Mouse (Mus musculus): ENCODE results near the gene Cryba4. TPM values are rescaled to one million over a fixed set of nuclear protein-coding genes. Genes with fewer than 3 reads are reported as not detected.

Cryba4 gene
- total and polyA plus RNA-seq, 3 experiments: not detected

GRCm38 (mm10) chr5:112254282-112254806 lies 2.0 kb upstream of the Cryba4 start:
- no peak overlapping the region for H3K9ac ChIP-seq (ENCODE audit: insufficient read depth, low read depth)
- no peak overlapping the region for H3K27ac ChIP-seq (ENCODE audit: insufficient read depth, low read depth)

GRCm38 (mm10) chr5:112253169-112253568 lies 851 bp upstream of the Cryba4 start:
- no peak overlapping the region for H3K4me3 ChIP-seq (replicated peaks in 1 of 3; ENCODE audit: low read depth in 2 of 3, low read length in 2 of 3, poor library complexity in 1 of 3)
- in situ Hi-C loops (cut with MboI; ENCODE audit: low pct_ligation_motif_present, low pct_unique_long_range_greater_than_20kb, low sequenced_read_pairs): no loop called here
- H3K9ac ChIP-seq (ENCODE audit: insufficient read depth, low read depth): no peak overlapping the region

More at GRCm38 (mm10) chr5:112254282-112254806, 2.0 kb upstream of the Cryba4 start:
- dilution Hi-C loops (cut with MboI; ENCODE audit: extremely low pct_ligation_motif_present, extremely low pct_unique_long_range_greater_than_20kb, low sequenced_read_pairs) (no loop called here), in situ Hi-C loops (cut with MboI; ENCODE audit: low pct_ligation_motif_present, low pct_unique_long_range_greater_than_20kb, low sequenced_read_pairs) (no loop called here)
- Histone ChIP-seq H3K4me3 (replicated peaks in 1 of 3; ENCODE audit: low read depth in 2 of 3, low read length in 2 of 3, poor library complexity in 1 of 3) (no peak overlapping the region), H3K9me3 (replicated peaks; ENCODE audit: low read length) (no peaks in the 10 kb centered on the region), H3K79me2 (replicated peaks; ENCODE audit: control insufficient read depth, extremely low read depth, insufficient read depth, poor library complexity, severe bottlenecking) (no peaks in the 10 kb centered on the region), H3K36me3 (replicated peaks in 1 of 2; ENCODE audit: control insufficient read depth in 1 of 2, insufficient read depth in 1 of 2, low read length in 1 of 2) (no peaks in the 10 kb centered on the region), H3K4me2 (ENCODE audit: insufficient read depth, low read depth, poor library complexity, severe bottlenecking) (no peak overlapping the region), H3K27me3 (replicated peaks) (peaks cover 69% of the 10 kb centered on the region), H3K4me1 (ENCODE audit: control insufficient read depth in 1 of 2, insufficient read depth in 2 of 2) (peaks cover 0 to 6% of the 10 kb centered on the region in 2 experiments; a peak in 2 of 4 replicates)
- TF ChIP-seq TCF12 (IDR thresholded peaks at IDR 0.05; ENCODE audit: low read depth, low read length) (0 out of 2 replicates have a peak, but pooled peaks have one; percentile 33), KAT2A (IDR thresholded peaks at IDR 0.05; ENCODE audit: insufficient replicate concordance, low read length) (no peak)
- DNase-seq (ENCODE audit: extremely low read depth): no peak

GRCm38 (mm10) chr5:112249106-112249505 lies 3.2 kb downstream of the Cryba4 start:
- in situ Hi-C loops (cut with MboI; ENCODE audit: low pct_ligation_motif_present, low pct_unique_long_range_greater_than_20kb, low sequenced_read_pairs) (loop anchor here (10.0 to 25.0 kb wide), 2 partner anchors 176 to 788 kb away; no protein-coding TSS in a partner anchor), dilution Hi-C loops (cut with MboI; ENCODE audit: extremely low pct_ligation_motif_present, extremely low pct_unique_long_range_greater_than_20kb, low sequenced_read_pairs) (no loop called here)
- Histone ChIP-seq H3K27ac (ENCODE audit: insufficient read depth, low read depth) (no peak overlapping the region), H3K79me2 (replicated peaks; ENCODE audit: control insufficient read depth, extremely low read depth, insufficient read depth, poor library complexity, severe bottlenecking) (no peaks in the 10 kb centered on the region), H3K4me2 (ENCODE audit: insufficient read depth, low read depth, poor library complexity, severe bottlenecking) (no peak overlapping the region), H3K9ac (ENCODE audit: insufficient read depth, low read depth) (no peak overlapping the region), H3K4me3 (replicated peaks in 1 of 3; ENCODE audit: low read depth in 2 of 3, low read length in 2 of 3, poor library complexity in 1 of 3) (no peak overlapping the region), H3K36me3 (replicated peaks in 1 of 2; ENCODE audit: control insufficient read depth in 1 of 2, insufficient read depth in 1 of 2, low read length in 1 of 2) (no peaks in the 10 kb centered on the region), H3K4me1 (ENCODE audit: control insufficient read depth in 1 of 2, insufficient read depth in 2 of 2) (peaks cover 0 to 4% of the 10 kb centered on the region in 2 experiments; a peak in 2 of 4 replicates), H3K27me3 (replicated peaks) (peaks cover 67% of the 10 kb centered on the region), H3K9me3 (replicated peaks; ENCODE audit: low read length) (no peaks in the 10 kb centered on the region)
- no peak for TF ChIP-seq ZMIZ1 (IDR thresholded peaks at IDR 0.05; ENCODE audit: low read depth, low read length)
- DNase-seq (ENCODE audit: extremely low read depth): no peak

More at GRCm38 (mm10) chr5:112253169-112253568, 851 bp upstream of the Cryba4 start:
- dilution Hi-C loops (cut with MboI; ENCODE audit: extremely low pct_ligation_motif_present, extremely low pct_unique_long_range_greater_than_20kb, low sequenced_read_pairs): no loop called here
- DNase-seq (ENCODE audit: extremely low read depth): no peak
- H3K36me3 ChIP-seq (replicated peaks in 1 of 2; ENCODE audit: control insufficient read depth in 1 of 2, insufficient read depth in 1 of 2, low read length in 1 of 2): no peaks in the 10 kb centered on the region
- TF ChIP-seq ZNF384 (IDR thresholded peaks at IDR 0.05; ENCODE audit: low read depth, low read length) (no peak), MAZ (IDR thresholded peaks at IDR 0.05; ENCODE audit: low read depth, low read length) (no peak), MEF2A (IDR thresholded peaks at IDR 0.05; ENCODE audit: borderline replicate concordance, low read depth, low read length) (no peak), NELFE (IDR thresholded peaks at IDR 0.05; ENCODE audit: low read depth, low read length) (no peak), EP300 (IDR thresholded peaks at IDR 0.05; ENCODE audit: low read length) (no peak), KAT2A (IDR thresholded peaks at IDR 0.05; ENCODE audit: insufficient replicate concordance, low read length) (no peak), USF1 (IDR thresholded peaks at IDR 0.05; ENCODE audit: low read depth, low read length) (no peak), ZC3H11A (IDR thresholded peaks at IDR 0.05; ENCODE audit: low read depth, low read length) (no peak)
- no peak overlapping the region for H3K4me2 ChIP-seq (ENCODE audit: insufficient read depth, low read depth, poor library complexity, severe bottlenecking)
- H3K27me3 ChIP-seq (replicated peaks): peaks cover 70% of the 10 kb centered on the region
- H3K9me3 ChIP-seq (replicated peaks; ENCODE audit: low read length): no peaks in the 10 kb centered on the region
- H3K27ac ChIP-seq (ENCODE audit: insufficient read depth, low read depth): no peak overlapping the region
- H3K79me2 ChIP-seq (replicated peaks; ENCODE audit: control insufficient read depth, extremely low read depth, insufficient read depth, poor library complexity, severe bottlenecking): no peaks in the 10 kb centered on the region
- peaks cover 0 to 6% of the 10 kb centered on the region in 2 experiments; a peak in 2 of 4 replicates for H3K4me1 ChIP-seq (ENCODE audit: control insufficient read depth in 1 of 2, insufficient read depth in 2 of 2)
